Mouse (Mus musculus): ENCODE measurements around the gene Fam111a.

GRCm38 (mm10) chr19:12574012-12574407, 28.5 kb downstream of the Fam111a start:
- no peak for TF ChIP-seq POLR2A (IDR thresholded peaks at IDR 0.05; ENCODE audit: borderline replicate concordance, insufficient read depth, low read length)
- TF ChIP-seq CTCF (IDR thresholded peaks at IDR 0.05; ENCODE audit: borderline replicate concordance, insufficient read depth, low read depth, low read length), result no peak

Measured in cerebellum, adult 2 months (tissue).